Mouse (Mus musculus): Measurements from ENCODE around the gene Fgf18.

Fgf18 gene

DNA sequence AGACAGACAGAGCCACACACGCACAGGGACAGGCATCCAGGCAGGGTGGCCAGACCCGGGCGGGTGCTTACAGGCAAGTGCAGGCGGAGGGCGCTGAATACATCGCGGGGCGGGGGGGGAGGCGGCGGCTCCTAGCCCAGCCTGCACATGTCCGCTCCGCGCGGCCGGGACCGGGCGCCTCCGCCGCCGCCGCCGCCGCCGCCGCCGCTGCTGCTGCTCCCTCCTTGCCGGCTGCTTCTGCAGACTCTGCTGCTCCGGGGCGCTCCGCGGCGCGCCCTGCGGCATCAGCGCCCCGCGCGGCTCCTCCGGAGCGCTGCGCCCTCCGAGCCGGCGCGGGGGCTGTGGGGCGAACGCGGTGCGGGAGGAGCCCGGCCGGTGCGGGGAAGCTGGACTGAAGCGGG is at the start of gene Fgf18:
Fgf18 (minus strand) TSS at position 230 of the 401 bp plus-strand sequence.
- DNase-seq (ENCODE audit: low spot score): peak; percentile 43

DNA sequence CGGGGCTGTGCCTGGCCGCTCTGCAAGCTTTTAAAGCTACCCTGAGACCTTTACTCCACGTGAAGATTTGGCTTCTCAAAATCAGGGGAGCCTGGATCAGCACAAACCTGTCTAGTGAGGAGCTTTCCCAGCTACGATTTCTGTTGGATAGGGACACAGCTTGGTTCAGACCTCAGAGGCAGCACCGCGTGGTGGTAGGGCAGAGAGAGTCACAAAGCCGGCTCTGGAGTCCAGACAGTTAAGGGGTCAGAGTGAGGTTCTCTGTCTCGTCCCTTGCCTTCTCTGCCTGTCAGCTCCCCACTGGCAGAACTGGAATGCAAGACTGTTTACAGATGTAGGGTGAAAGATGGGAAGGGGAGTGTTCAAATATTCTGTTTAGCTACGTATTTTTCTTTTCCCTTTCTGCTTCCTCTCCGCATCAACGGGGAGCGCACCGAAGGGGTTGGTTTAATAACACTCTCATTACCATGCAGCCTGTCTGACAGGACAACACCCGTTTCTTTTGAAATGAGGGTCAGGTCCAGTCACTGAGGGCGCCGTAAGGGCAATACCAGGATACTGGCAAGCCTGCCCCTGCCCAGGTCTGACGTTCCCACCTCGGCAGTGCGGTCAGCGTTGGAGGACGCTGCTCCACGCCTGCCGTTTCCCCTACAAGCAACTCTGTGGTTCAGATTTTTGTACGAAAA is 49.4 kb upstream of the Fgf18 start:
- no peak for DNase-seq (ENCODE audit: low spot score)

GRCm38 (mm10) chr11:33195531-33196446 is 48.6 kb upstream of the Fgf18 start:
- DNase-seq (ENCODE audit: low spot score): no peak

DNA sequence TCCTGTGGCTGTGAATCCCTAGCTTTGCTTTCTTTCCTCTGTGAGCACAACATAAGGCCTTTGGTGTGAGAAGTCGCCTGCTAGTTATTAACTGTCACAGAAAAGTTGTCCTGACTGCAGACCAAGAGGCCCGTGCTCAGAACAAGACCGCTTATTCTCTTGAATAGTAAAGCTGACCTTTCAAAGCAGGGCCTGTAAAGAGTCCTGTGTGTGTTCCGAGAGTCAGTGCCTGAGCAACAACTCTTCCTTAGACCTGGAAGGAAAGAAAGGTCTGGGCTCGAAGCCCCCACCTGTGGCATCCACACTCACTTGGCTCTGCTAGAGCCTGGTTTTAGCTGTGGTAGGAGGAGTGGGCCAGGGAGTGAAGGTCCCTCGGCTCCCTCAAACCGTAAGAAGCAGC is 47.9 kb upstream of the Fgf18 start:
- DNase-seq (ENCODE audit: low spot score): no peak

GRCm38 (mm10) chr11:33193695-33194094 is 46.5 kb upstream of the Fgf18 start:
- DNase-seq (ENCODE audit: low spot score): no peak

GRCm38 (mm10) chr11:33181804-33182203 is 34.6 kb upstream of the Fgf18 start:
- DNase-seq (ENCODE audit: low spot score): no peak

GRCm38 (mm10) chr11:33180701-33181116 is 33.5 kb upstream of the Fgf18 start:
- DNase-seq (ENCODE audit: low spot score): no peak

DNA sequence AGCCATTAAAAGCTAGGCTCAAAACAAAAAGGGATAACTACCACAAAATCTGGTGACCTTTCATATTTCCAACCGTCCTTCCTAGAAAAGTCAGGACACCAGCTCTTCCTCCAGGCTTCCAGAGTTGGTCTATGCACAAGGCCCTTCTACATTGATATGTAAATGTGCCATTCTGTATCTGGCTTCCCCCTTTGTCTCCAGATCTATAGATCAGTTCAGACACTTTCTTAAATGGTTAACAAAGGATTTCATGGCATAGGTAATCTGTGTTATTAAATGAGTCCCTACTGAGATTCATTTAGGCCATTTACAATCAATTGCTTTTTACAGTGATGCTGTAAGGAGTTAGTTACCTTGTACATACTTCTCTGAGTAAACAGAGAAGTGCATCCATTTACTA is 32.6 kb upstream of the Fgf18 start:
- no peak for DNase-seq (ENCODE audit: low spot score)

GRCm38 (mm10) chr11:33176525-33177245 is 29.5 kb upstream of the Fgf18 start:
- no peak for DNase-seq (ENCODE audit: low spot score)

- no peak for DNase-seq (ENCODE audit: low spot score)
Observed at GRCm38 (mm10) chr11:33175768-33176167, 28.6 kb upstream of the Fgf18 start.

GRCm38 (mm10) chr11:33170489-33170888 is 23.3 kb upstream of the Fgf18 start:
- DNase-seq (ENCODE audit: low spot score): peak; percentile 47

DNA sequence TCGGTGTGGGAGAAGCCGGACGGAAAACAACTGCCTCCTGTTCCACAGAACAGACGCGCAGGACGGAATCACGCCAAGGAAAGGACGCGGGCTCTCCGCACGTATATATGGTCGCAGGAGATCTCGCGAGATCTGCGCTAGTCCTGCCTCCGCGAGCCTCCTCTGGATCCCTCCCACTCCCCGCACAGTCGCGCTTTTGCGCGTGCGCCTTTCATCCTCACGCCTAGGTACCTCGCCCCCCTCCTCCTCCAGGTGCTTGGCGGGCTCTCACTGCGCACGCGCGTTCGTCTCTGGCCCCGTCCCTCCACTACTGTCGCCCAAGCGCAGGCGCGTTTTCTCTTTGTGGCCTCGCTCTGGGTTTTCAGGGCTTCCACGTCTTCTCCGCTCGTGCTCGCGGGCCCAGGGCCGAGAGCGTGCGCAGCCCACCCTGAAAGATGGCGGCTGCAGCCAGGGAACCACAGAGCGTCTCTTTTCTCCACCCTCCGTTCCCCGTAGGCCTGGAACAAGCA is 15.9 kb upstream of the Fgf18 start, which contains the start of gene Npm1:
Npm1 (minus strand) TSS at position 209 of the 509 bp plus-strand sequence.
- peak; percentile 99 for DNase-seq (ENCODE audit: low spot score)

DNA sequence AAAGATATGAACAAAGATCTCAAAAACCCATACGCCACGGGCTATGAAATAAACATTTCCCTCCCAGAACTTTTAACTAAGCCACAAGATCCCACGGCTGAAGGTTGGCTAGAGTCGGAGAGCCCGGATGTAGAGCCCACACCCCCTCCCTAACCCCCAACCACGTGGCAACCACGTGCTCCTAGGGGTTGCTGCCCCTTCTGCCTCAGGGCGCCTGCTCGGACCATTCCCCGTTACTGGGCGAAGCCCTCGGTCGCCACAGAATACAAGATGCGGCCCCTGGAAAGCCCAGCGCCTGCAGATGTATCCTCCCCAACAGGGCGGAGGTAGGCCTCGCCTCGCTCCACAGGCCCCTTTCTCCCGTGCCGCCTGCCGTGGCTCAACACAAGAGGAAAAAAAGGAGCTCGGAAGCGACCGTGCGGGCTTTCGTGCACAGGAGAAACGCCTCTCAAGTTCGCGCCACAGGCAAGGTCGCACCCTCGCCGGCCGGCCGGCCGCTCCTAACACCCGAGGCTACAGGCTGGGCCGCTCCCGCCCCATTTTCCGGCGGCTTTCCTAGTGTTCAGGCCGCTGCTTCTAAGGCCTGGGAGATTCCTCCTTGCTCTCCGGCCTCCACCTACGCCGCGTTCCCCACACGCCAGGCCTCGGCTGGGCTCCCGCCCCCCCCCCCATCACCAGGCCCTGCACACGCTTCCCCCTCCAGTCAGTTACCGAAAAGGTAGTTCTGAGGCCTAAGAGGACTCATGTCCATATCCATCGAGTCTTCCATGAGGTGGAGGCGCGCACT is 15.2 kb upstream of the Fgf18 start:
- DNase-seq (ENCODE audit: low spot score): peak; percentile 65

DNA sequence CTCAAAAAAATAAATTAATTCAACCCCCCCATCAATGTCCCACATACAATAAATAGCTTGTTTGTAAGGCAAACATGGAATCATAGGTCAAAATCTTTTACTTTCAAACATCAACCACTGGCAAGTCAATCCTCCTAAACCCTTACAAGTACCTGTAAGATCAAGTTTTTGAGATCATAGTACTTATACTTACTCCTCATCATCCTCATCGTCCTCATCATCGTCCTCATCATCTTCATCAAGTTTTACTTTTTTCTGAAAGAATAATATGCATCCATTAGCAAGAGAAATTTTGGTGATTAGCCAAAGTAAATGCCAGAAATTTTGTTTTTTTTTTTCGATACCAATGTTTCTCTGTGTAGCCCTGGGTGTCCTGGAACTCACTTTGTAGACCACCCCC is 12.5 kb upstream of the Fgf18 start:
- DNase-seq (ENCODE audit: low spot score): no peak

DNA sequence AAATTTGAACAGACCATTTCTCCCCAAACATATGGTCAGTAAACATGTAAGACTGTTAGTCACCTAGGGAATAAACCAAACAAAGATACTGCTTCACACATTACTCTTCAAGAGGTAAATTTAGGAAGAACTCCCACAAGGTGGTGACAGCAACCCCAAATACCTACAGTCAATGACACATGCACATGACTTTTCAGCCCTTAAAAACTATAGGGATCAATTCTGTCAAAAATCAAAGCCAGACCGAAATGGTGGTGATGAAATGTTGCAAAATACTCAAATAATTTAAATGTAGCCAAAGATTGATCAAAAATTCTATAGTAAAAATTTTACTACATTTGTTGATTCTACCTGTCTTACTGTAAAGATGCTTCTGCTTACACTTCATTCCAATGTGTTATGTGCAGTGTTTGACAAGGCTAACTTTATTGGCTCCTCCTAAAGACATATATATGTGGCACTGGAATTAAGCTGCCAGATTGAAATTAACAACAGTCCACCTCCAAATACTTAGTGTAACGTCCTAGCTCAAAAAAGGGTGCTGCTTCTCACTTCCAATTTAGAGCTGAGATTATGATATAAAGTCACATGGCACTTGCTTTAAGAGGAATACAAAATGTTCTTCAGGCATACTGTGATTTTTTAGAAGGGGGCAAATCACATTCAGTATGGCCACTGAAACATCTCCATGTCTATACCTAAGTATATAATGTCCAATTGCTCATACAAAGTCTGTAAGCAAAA is 10.4 kb upstream of the Fgf18 start:
- DNase-seq (ENCODE audit: low spot score): no peak

- DNase-seq (ENCODE audit: low spot score): no peak
Observed at GRCm38 (mm10) chr11:33156436-33157015, 9.3 kb upstream of the Fgf18 start.

- no peak for DNase-seq (ENCODE audit: low spot score)
Observed at GRCm38 (mm10) chr11:33154459-33154858, 7.3 kb upstream of the Fgf18 start.

- DNase-seq (ENCODE audit: low spot score): no peak
Observed at GRCm38 (mm10) chr11:33152997-33153396, 5.8 kb upstream of the Fgf18 start.

DNA sequence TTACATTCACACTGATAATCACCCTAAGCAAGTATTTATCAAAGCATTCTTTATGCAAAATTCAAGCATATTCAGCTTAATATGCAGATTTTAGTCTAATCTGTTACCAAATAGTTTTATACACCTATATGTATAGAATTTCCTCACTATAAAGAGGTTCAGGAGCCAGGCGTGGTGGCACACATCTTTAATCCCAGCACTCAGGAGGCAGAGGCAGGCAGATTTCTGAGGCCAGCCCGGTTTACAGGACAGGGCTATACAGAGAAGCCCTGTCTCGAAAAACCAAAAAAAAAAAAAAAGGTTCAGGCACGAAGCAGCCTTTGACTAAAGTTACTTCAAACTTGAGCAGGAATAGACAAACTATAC is 4.6 kb upstream of the Fgf18 start:
- DNase-seq (ENCODE audit: low spot score): no peak

- no peak for DNase-seq (ENCODE audit: low spot score)
Observed at GRCm38 (mm10) chr11:33151128-33151779, 4.1 kb upstream of the Fgf18 start.

Data from ovary, postnatal 36 days (tissue).